Mouse (Mus musculus) spleen, adult 2 months (tissue): ENCODE measurements around the gene Tmem126a.

Experiments used
- CTCF ChIP-seq: fragments of 200-500 bp; IDR thresholded peaks from 2 replicates; pipeline ENCODE4 v1.5.1; 2011; ENCODE audit warnings: mild to moderate bottlenecking, inconsistent platforms; ENCODE audit not compliant: insufficient read depth, insufficient read length, insufficient replicate concordance; ENCODE audit errors: extremely low read depth
- POLR2A ChIP-seq: fragments of 200-500 bp; IDR thresholded peaks from 2 replicates; pipeline ENCODE4 v1.6.1; 2011; ENCODE audit warnings: low read depth, low read length, inconsistent platforms

GRCm38 (mm10) chr7:90409934-90410333, 47.1 kb downstream of the Tmem126a start:
- TF ChIP-seq POLR2A (no peak), CTCF (peak; percentile 49; the same call in 1 of the 2 replicates)
